Mouse (Mus musculus) testis, adult 2 months (tissue): ENCODE measurements at regions not wholly inside any gene's neighbourhood (a gene's known extent, or its start where the extent isn't known, plus 50 kb on each side); places are given as distances from the start of the nearest gene placed in this dataset.
A peak's percentile ranks its signal among the peaks of the same experiment; 100 is the strongest.

Experiments
- H3K27ac ChIP-seq: fragments of 200-500 bp; 2 replicates; pipeline ENCODE4 v1.5.1; 2012; ENCODE audit warnings: low read depth, low read length; ENCODE audit not compliant: control insufficient read depth, insufficient read depth
- H3K27me3 ChIP-seq: fragments of 200-500 bp; 2 replicates; pipeline ENCODE4 v1.6.1; 2012; ENCODE audit warnings: mild to moderate bottlenecking, low read length, moderate library complexity; ENCODE audit not compliant: control insufficient read depth, insufficient read depth
- H3K36me3 ChIP-seq: fragments of 200-500 bp; 2 replicates; pipeline ENCODE4 v1.6.1; 2012; ENCODE audit warnings: mild to moderate bottlenecking, low read length; ENCODE audit not compliant: control insufficient read depth, insufficient read depth
- H3K4me1 ChIP-seq: fragments of 200-500 bp; 2 replicates; pipeline ENCODE4 v1.6.1; 2012; ENCODE audit warnings: low read length; ENCODE audit not compliant: control insufficient read depth, insufficient read depth
- H3K4me3 ChIP-seq: fragments of 200-500 bp; 2 replicates; pipeline ENCODE4 v1.5.1; 2012; ENCODE audit warnings: low read depth, mild to moderate bottlenecking, low read length, moderate library complexity, mixed read lengths; ENCODE audit not compliant: control insufficient read depth
- CTCF ChIP-seq: fragments of 200-500 bp; IDR thresholded peaks from 2 replicates; pipeline ENCODE4 v1.5.1; 2012; ENCODE audit warnings: low read depth, mild to moderate bottlenecking, inconsistent platforms, low read length, moderate library complexity; ENCODE audit not compliant: control insufficient read depth, insufficient read depth, insufficient replicate concordance
- POLR2A ChIP-seq: fragments of 200-500 bp; IDR thresholded peaks from 2 replicates; pipeline ENCODE4 v1.6.1; 2012; ENCODE audit warnings: low read depth, mild to moderate bottlenecking, inconsistent platforms, low read length, moderate library complexity; ENCODE audit not compliant: control insufficient read depth

GRCm38 (mm10) chr2:61527127-61527526 lies 51.3 kb upstream of the Tank start:
- Histone ChIP-seq H3K4me1 (no peaks in the 10 kb centered on the region), H3K27me3 (no peaks in the 10 kb centered on the region), H3K4me3 (no peak overlapping the region), H3K27ac (no peak overlapping the region), H3K36me3 (no peaks in the 10 kb centered on the region)
- TF ChIP-seq POLR2A (no peak), CTCF (no peak)

GRCm38 (mm10) chr2:61524060-61524734 lies 54.2 kb upstream of the Tank start:
- Histone ChIP-seq H3K4me3 (no peak overlapping the region), H3K27ac (no peak overlapping the region), H3K27me3 (no peaks in the 10 kb centered on the region), H3K36me3 (no peaks in the 10 kb centered on the region), H3K4me1 (no peaks in the 10 kb centered on the region)
- no peak for TF ChIP-seq CTCF
- no peak for TF ChIP-seq POLR2A

GRCm38 (mm10) chr2:61514445-61515123 lies 63.8 kb upstream of the Tank start:
- Histone ChIP-seq H3K27me3 (no peaks in the 10 kb centered on the region), H3K36me3 (no peaks in the 10 kb centered on the region), H3K4me3 (no peak overlapping the region), H3K4me1 (no peaks in the 10 kb centered on the region), H3K27ac (no peak overlapping the region)
- TF ChIP-seq CTCF, result no peak
- TF ChIP-seq POLR2A, result no peak

GRCm38 (mm10) chr2:61513787-61514444 lies 64.5 kb upstream of the Tank start:
- no peak for TF ChIP-seq POLR2A
- no peak for TF ChIP-seq CTCF
- H3K4me3 ChIP-seq, result no peak overlapping the region
- H3K27ac ChIP-seq, result no peak overlapping the region
- H3K36me3 ChIP-seq, result no peaks in the 10 kb centered on the region
- H3K27me3 ChIP-seq, result no peaks in the 10 kb centered on the region
- no peaks in the 10 kb centered on the region for H3K4me1 ChIP-seq

GRCm38 (mm10) chr2:61503594-61503993 lies 74.8 kb upstream of the Tank start:
- H3K4me3 ChIP-seq, result no peak overlapping the region
- TF ChIP-seq POLR2A (no peak), CTCF (no peak)

GRCm38 (mm10) chr2:61501922-61502321 lies 76.5 kb upstream of the Tank start:
- H3K27me3 ChIP-seq, result no peaks in the 10 kb centered on the region
- no peak overlapping the region for H3K4me3 ChIP-seq
- no peaks in the 10 kb centered on the region for H3K36me3 ChIP-seq
- TF ChIP-seq POLR2A (no peak), CTCF (peak; percentile 67; the same call in 1 of the 2 replicates)
- no peaks in the 10 kb centered on the region for H3K4me1 ChIP-seq
- H3K27ac ChIP-seq, result no peak overlapping the region

More at GRCm38 (mm10) chr2:61503594-61503993, 74.8 kb upstream of the Tank start:
- H3K27ac ChIP-seq, result no peak overlapping the region
- H3K27me3 ChIP-seq, result no peaks in the 10 kb centered on the region
- no peaks in the 10 kb centered on the region for H3K4me1 ChIP-seq
- H3K36me3 ChIP-seq, result no peaks in the 10 kb centered on the region

GRCm38 (mm10) chr2:61499266-61499665 lies 79.1 kb upstream of the Tank start:
- no peak overlapping the region for H3K4me3 ChIP-seq
- H3K36me3 ChIP-seq, result no peaks in the 10 kb centered on the region
- H3K4me1 ChIP-seq, result no peaks in the 10 kb centered on the region
- H3K27ac ChIP-seq, result no peak overlapping the region
- TF ChIP-seq CTCF (no peak), POLR2A (no peak)
- no peaks in the 10 kb centered on the region for H3K27me3 ChIP-seq
